Mouse (Mus musculus) lung, adult 2 months (tissue): ENCODE measurements around the gene Mis18bp1. TPM values are rescaled to one million over a fixed set of nuclear protein-coding genes. Genes with fewer than 3 reads are reported as not detected.
A peak's percentile ranks its signal among the peaks of the same experiment; 100 is the strongest.
"Not testable (repeated sequence)": the region's sequence is repeated elsewhere in the genome, so short reads cannot be mapped to it uniquely, and the experiment has no call there.

Experiments
- DNase-seq: peaks from one replicate; pipeline ENCODE4 v3.0.0; 2022
- H3K4me1 ChIP-seq: fragments of 200-500 bp; 2 replicates; pipeline ENCODE4 v1.6.1; 2011; ENCODE audit warnings: low read length; ENCODE audit not compliant: control insufficient read depth, insufficient read depth
- H3K4me3 ChIP-seq: fragments of 200-500 bp; replicated peaks from 2 replicates; pipeline ENCODE3; 2011; ENCODE audit warnings: low read depth, mild to moderate bottlenecking, control low read depth, low read length; ENCODE audit errors: extremely low read depth
- CTCF ChIP-seq: fragments of 200-500 bp; IDR thresholded peaks from 2 replicates; pipeline ENCODE4 v1.5.1; 2011; ENCODE audit warnings: mild to moderate bottlenecking, low read length, control low read depth; ENCODE audit not compliant: insufficient read depth
- POLR2A ChIP-seq: fragments of 200-500 bp; IDR thresholded peaks from 2 replicates; pipeline ENCODE4 v1.6.1; 2011; ENCODE audit warnings: low read depth, mild to moderate bottlenecking, control low read depth, low read length, borderline replicate concordance; ENCODE audit errors: extremely low read depth
- WGBS: fragments of 180-500 bp; shearing (Covaris S2); methylation state at CpG from one replicate; pipeline ENCODE4 v1.1.7; 2018; 5-methylcytosine and 5-hydroxymethylcytosine counted together
- polyA plus RNA-seq: library from polyadenylated mRNA; depleted of rRNA; stranded (reverse); fragments of >200 nt; gene quantifications from 2 replicates; pipeline ENCODE4 v1.2.3, GENCODE M21; 2012; rRNA removed

The Mis18bp1 gene
- 0.06 and 0.15 TPM in 2 replicates for polyA plus RNA-seq

GRCm38 (mm10) chr12:65172021-65172951 lies at the start of gene Mis18bp1:
Gene Mis18bp1, minus strand, starts transcription at chr12:65172604.
- WGBS: under 1% methylated on average over 70 of the region's 70 CpGs
- Histone ChIP-seq H3K4me3 (peak within 1 kb of the TSS; percentile 67), H3K4me1 (0 out of 2 replicates have a peak, but pooled peaks cover 2% of the 10 kb centered on the region)
- TF ChIP-seq CTCF: no peak
- TF ChIP-seq POLR2A: peak; percentile 61; the same call in 1 of the 2 replicates
- peak; percentile 93 for DNase-seq

- no peak for DNase-seq
- no peak for TF ChIP-seq POLR2A
- TF ChIP-seq CTCF: no peak
- Histone ChIP-seq H3K4me1 (no peaks in the 10 kb centered on the region), H3K4me3 (no peak overlapping the region)
- WGBS: 80% methylated on average over 6 of the region's 6 CpGs
These were observed 44.0 kb upstream of the Mis18bp1 start for GRCm38 (mm10) chr12:65216404-65216840.

- no peaks in the 10 kb centered on the region for H3K4me1 ChIP-seq
- no peak for DNase-seq
- 70% methylated on average over 1 of the region's 1 CpGs for WGBS
- H3K4me3 ChIP-seq: no peak overlapping the region
- no peak for TF ChIP-seq CTCF
- no peak for TF ChIP-seq POLR2A
These were observed 34.0 kb upstream of the Mis18bp1 start for GRCm38 (mm10) chr12:65206431-65206830.

GRCm38 (mm10) chr12:65201812-65202211 lies 29.4 kb upstream of the Mis18bp1 start:
- Histone ChIP-seq H3K4me3 (no peak overlapping the region), H3K4me1 (no peaks in the 10 kb centered on the region)
- WGBS: over 99% methylated on average over 2 of the region's 2 CpGs
- TF ChIP-seq CTCF: no peak
- no peak for TF ChIP-seq POLR2A
- DNase-seq: no peak

- H3K4me1 ChIP-seq: no peaks in the 10 kb centered on the region
- 58% methylated on average over 5 of the region's 5 CpGs for WGBS
- TF ChIP-seq POLR2A (no peak), CTCF (no peak)
- H3K4me3 ChIP-seq: no peak overlapping the region
- DNase-seq: no peak
These were observed 21.7 kb upstream of the Mis18bp1 start for GRCm38 (mm10) chr12:65194003-65194530.

- H3K4me1 ChIP-seq: no peaks in the 10 kb centered on the region
- TF ChIP-seq CTCF (no peak), POLR2A (no peak)
- DNase-seq: no peak
- H3K4me3 ChIP-seq: no peak overlapping the region
- WGBS: 62% methylated on average over 2 of the region's 2 CpGs
These were observed 16.8 kb upstream of the Mis18bp1 start for GRCm38 (mm10) chr12:65189213-65189612.

GRCm38 (mm10) chr12:65187365-65187764 lies 15.0 kb upstream of the Mis18bp1 start:
- no peak for DNase-seq
- Histone ChIP-seq H3K4me3 (no peak overlapping the region), H3K4me1 (no peaks in the 10 kb centered on the region)
- TF ChIP-seq POLR2A (no peak), CTCF (no peak)
- WGBS: 54% methylated on average over 3 of the region's 3 CpGs

GRCm38 (mm10) chr12:65173736-65174135 lies 1.3 kb upstream of the Mis18bp1 start:
- H3K4me3 ChIP-seq: no peak overlapping the region
- WGBS: 90% methylated on average over 5 of the region's 5 CpGs

GRCm38 (mm10) chr12:65172959-65173358 lies 555 bp upstream of the Mis18bp1 start:
- DNase-seq: peak; percentile 62
- not testable (repeated sequence) for H3K4me1 ChIP-seq
- H3K4me3 ChIP-seq: peak overlapping the region; percentile 67
- WGBS: 18% methylated on average over 8 of the region's 8 CpGs
- TF ChIP-seq CTCF: 0 out of 2 replicates have a peak, but pooled peaks have one; percentile 15

More at GRCm38 (mm10) chr12:65173736-65174135, 1.3 kb upstream of the Mis18bp1 start:
- no peak for TF ChIP-seq CTCF
- TF ChIP-seq POLR2A: no peak
- 0 out of 2 replicates have a peak, but pooled peaks cover 2% of the 10 kb centered on the region for H3K4me1 ChIP-seq
- no peak for DNase-seq

- not testable (repeated sequence) for H3K4me3 ChIP-seq, H3K4me1 ChIP-seq, DNase-seq
- WGBS: 96% methylated on average over 4 of the region's 4 CpGs
These were observed 36.3 kb downstream of the Mis18bp1 start for GRCm38 (mm10) chr12:65136121-65136520.
